In genomic region chr11:3428632-3429031, GRCm38 (mm10) we compare ENCODE assay signal across 13 mouse cellular contexts.
"Had no signal": no experiment of that assay in that cellular context is flagged by ENCODE, and none has a peak within 500 bp of the region (broad histone marks: within the 10 kb centered on the region; RNA-seq: fewer than 3 reads in every experiment).

No protein-coding gene starts in this region.

- DNase-seq: lung, adult 2 months; lung, postnatal 14 days; lung, postnatal 36 days; midbrain, embryonic 14.5 days; right cerebral cortex, postnatal 14 days; spleen, adult 18-20 months; thymus, adult 18-20 months; thymus, postnatal 14 days; thymus, postnatal 36 days had no signal

- H3K4me3 ChIP-seq: lung, embryonic 15.5 days; midbrain, embryonic 10.5 days; midbrain, embryonic 12.5 days; neural tube, embryonic 12.5 days had no signal

- H3K9me3 ChIP-seq: lung, embryonic 15.5 days; midbrain, embryonic 12.5 days; neural tube, embryonic 12.5 days had no signal

- H3K27me3 ChIP-seq: lung, embryonic 15.5 days; midbrain, embryonic 12.5 days; neural tube, embryonic 12.5 days had no signal

- H3K9ac ChIP-seq: lung, embryonic 15.5 days; midbrain, embryonic 12.5 days; neural tube, embryonic 12.5 days had no signal

- H3K27ac ChIP-seq: lung, embryonic 15.5 days; midbrain, embryonic 10.5 days; midbrain, embryonic 12.5 days; neural tube, embryonic 12.5 days had no signal

- H3K4me1 ChIP-seq: lung, embryonic 15.5 days; midbrain, embryonic 10.5 days; midbrain, embryonic 12.5 days; neural tube, embryonic 12.5 days had no signal
